Mouse (Mus musculus): ENCODE results near the gene Ilf2.

Gene Ilf2

GRCm38 (mm10) chr3:90462579-90462978, 13.3 kb upstream of the Ilf2 start:
- DNase-seq (ENCODE audit: low spot score), result no peak

GRCm38 (mm10) chr3:90464552-90465080, 11.3 kb upstream of the Ilf2 start:
- DNase-seq (ENCODE audit: low spot score), result no peak

- peak; percentile 26 for DNase-seq (ENCODE audit: low spot score)
These were observed 10.7 kb upstream of the Ilf2 start for GRCm38 (mm10) chr3:90465081-90465685.

GRCm38 (mm10) chr3:90465686-90466310, 10.1 kb upstream of the Ilf2 start, which contains the start of gene Npr1:
Gene Npr1, minus strand, starts transcription at chr3:90465866.
- DNase-seq (ENCODE audit: low spot score), result peak; percentile 19

- DNase-seq (ENCODE audit: low spot score), result peak; percentile 44
These were observed 9.6 kb upstream of the Ilf2 start for GRCm38 (mm10) chr3:90466311-90466766.

GRCm38 (mm10) chr3:90467618-90468300, 8.2 kb upstream of the Ilf2 start:
- no peak for DNase-seq (ENCODE audit: low spot score)

GRCm38 (mm10) chr3:90472213-90472612, 3.7 kb upstream of the Ilf2 start:
- peak; percentile 30 for DNase-seq (ENCODE audit: low spot score)

- DNase-seq (ENCODE audit: low spot score), result no peak
These were observed 635 bp upstream of the Ilf2 start for GRCm38 (mm10) chr3:90475151-90475830.

- DNase-seq (ENCODE audit: low spot score), result no peak
These were observed 11.1 kb downstream of the Ilf2 start for GRCm38 (mm10) chr3:90486998-90487397.

- DNase-seq (ENCODE audit: low spot score), result no peak
These were observed 12.7 kb downstream of the Ilf2 start for GRCm38 (mm10) chr3:90488576-90488975.

GRCm38 (mm10) chr3:90490696-90491256, 14.8 kb downstream of the Ilf2 start, which contains the start of gene Snapin:
Gene Snapin, minus strand, starts transcription at chr3:90491033.
- DNase-seq (ENCODE audit: low spot score), result peak; percentile 93

- no peak for DNase-seq (ENCODE audit: low spot score)
These were observed 15.4 kb downstream of the Ilf2 start for GRCm38 (mm10) chr3:90491350-90491749.

- DNase-seq (ENCODE audit: low spot score), result no peak
These were observed 18.1 kb downstream of the Ilf2 start for GRCm38 (mm10) chr3:90493831-90494540.

- no peak for DNase-seq (ENCODE audit: low spot score)
These were observed 20.1 kb downstream of the Ilf2 start for GRCm38 (mm10) chr3:90495850-90496525.

GRCm38 (mm10) chr3:90497597-90497996, 21.7 kb downstream of the Ilf2 start:
- no peak for DNase-seq (ENCODE audit: low spot score)

GRCm38 (mm10) chr3:90503444-90503843, 27.5 kb downstream of the Ilf2 start:
- no peak for DNase-seq (ENCODE audit: low spot score)

- no peak for DNase-seq (ENCODE audit: low spot score)
These were observed 29.3 kb downstream of the Ilf2 start for GRCm38 (mm10) chr3:90505216-90505615.

GRCm38 (mm10) chr3:90506362-90506761, 30.4 kb downstream of the Ilf2 start:
- DNase-seq (ENCODE audit: low spot score), result no peak

GRCm38 (mm10) chr3:90508287-90508949, 32.5 kb downstream of the Ilf2 start:
- DNase-seq (ENCODE audit: low spot score), result no peak

Measured in urinary bladder, postnatal 25 days (tissue).